ENCODE assay signal across 16 mouse cellular contexts in genomic region chr8:46887396-46887795, GRCm38 (mm10).
DNase-seq lines count a peak whose midpoint lies in the region; TF ChIP-seq lines count a peak whose summit lies in the region.
"Had no signal": no experiment of that assay in that cellular context is flagged by ENCODE, and none has a peak within 500 bp of the region (broad histone marks: within the 10 kb centered on the region; RNA-seq: fewer than 3 reads in every experiment).

No protein-coding gene starts in this region.

- H3K4me3 ChIP-seq in layer of hippocampus, adult 2 months = no peak overlapping the region
- H3K4me3 ChIP-seq: limb, embryonic 12.5 days; neural tube, embryonic 12.5 days; stomach, embryonic 15.5 days had no signal

- H3K27ac ChIP-seq in layer of hippocampus, adult 2 months = 0 out of 2 replicates have a peak overlapping the region, but pooled peaks have one; percentile 32
- H3K27ac ChIP-seq: limb, embryonic 12.5 days; neural tube, embryonic 12.5 days had no signal

- TF ChIP-seq CTCF in layer of hippocampus, adult 2 months (conservative IDR thresholded peaks at IDR 0.05) = no peak

- intact Hi-C loops in gastrocnemius, postnatal 36 days (cut with DNase I) = no loop called here

- DNase-seq in gastrocnemius, postnatal 25 days = peak; percentile 2
- DNase-seq in gastrocnemius, postnatal 36 days = no peak
- DNase-seq in layer of hippocampus, adult 2 months (ENCODE audit: low spot score in 2 of 2) = no peak
- DNase-seq in layer of hippocampus, postnatal 10 days (ENCODE audit: low spot score in 2 of 2) = no peak
- DNase-seq in spleen, postnatal 36 days (ENCODE audit: low spot score in 2 of 2) = peak; percentile 27 to 46
- DNase-seq in spleen, postnatal 14 days (ENCODE audit: low spot score in 2 of 2) = no peak
- DNase-seq in layer of hippocampus, adult 9-10 months (ENCODE audit: low spot score) = no peak
- no peak for DNase-seq in right cerebral cortex, adult 18-20 months
- DNase-seq: adrenal gland, postnatal 36 days; cerebellum, postnatal 25 days; gastrocnemius, postnatal 10 days; right cerebral cortex, postnatal 25 days; thymus, postnatal 36 days had no signal

Comparison
In these comparisons a context has a peak if more than half of its experiments do, and no peak if none do; other contexts are left out.
1. DNase-seq: peak in gastrocnemius, postnatal 25 days (single experiment) and spleen, postnatal 36 days (2 of 2); none in gastrocnemius, postnatal 36 days (0 of 2), layer of hippocampus, adult 2 months (0 of 2), layer of hippocampus, postnatal 10 days (0 of 2), spleen, postnatal 14 days (0 of 2), layer of hippocampus, adult 9-10 months (single experiment) and right cerebral cortex, adult 18-20 months (single experiment).